Mouse (Mus musculus): ENCODE data around the gene Lgi4. TPM values are rescaled to one million over a fixed set of nuclear protein-coding genes. Genes with fewer than 3 reads are reported as not detected.

Lgi4 gene
- total RNA-seq, 4 experiments from 2014 or later = 2.6 to 3.8 (median 3.4) TPM

DNA sequence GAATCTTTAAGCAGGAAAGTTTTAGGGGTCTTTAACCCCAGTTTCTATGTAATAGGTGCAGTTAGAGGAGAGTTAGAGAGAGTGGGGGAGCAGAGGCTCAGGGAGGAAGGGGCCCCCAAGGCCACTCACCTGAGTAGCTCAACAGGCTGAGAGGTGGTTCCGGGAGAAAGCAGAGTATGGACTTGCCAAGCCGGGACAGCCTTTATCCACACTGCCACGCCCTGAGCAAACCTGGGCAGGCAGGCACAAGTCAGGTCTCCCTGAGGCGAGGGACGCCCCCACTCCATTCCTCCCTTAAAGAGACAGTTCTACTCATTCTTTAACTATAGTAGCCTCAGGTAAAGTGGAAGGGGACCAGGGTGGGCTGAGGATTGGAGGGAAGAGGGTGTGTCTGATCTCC is 17.4 kb downstream of the Lgi4 start, which contains the start of gene Fxyd3:
Gene Fxyd3 (minus strand): TSS at position 213 of the 400 bp plus-strand sequence.
- no peak for DNase-seq (ENCODE audit: low spot score)

DNA sequence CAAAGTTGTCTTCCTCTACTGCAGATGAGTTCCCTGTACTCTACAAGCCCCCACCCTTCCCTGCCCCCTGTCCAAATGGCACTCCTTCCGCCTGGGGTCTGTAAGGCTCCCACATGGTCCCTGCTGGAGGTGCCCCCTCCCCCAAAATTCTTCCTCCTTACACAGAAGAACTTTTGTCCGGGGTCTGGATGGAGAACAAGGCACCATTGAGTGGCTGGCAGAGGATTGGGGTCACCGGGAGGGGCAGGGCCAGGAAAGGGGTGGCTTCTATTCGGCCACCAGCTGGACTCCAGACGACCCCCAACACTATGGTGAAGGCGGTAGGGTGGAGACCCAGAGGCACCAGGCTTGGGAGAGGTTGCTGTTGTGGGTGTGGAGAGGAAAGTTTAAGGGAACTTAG is 18.3 kb downstream of the Lgi4 start:
- DNase-seq (ENCODE audit: low spot score) = no peak

DNA sequence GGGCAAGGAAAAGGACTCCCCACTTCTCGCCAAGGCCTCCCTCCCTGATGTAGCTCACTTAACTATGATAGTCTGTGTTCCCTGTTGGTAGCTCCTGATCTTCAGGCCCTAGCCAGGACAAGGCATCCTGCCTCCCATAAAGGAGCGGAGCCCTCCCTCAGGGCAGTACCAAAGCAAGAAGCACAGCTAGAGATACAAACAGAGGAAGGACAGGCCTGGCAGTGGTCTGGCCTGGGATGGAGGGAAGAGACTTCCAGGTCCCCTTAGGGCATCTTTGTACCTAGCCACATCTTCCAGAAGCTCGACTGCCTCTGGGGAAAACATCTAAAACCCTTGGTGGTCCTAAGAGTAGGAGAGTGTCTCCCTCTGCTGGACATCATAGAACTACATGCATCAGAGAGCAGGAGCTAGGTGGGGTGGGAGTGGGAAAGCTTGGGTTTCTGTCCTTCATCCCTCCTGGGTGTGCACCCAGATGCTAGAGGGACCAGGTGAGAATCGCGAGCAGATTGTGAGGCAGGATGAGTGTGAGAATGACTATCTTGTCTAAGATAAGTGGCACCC is 18.8 kb downstream of the Lgi4 start:
- peak; percentile 57 for DNase-seq (ENCODE audit: low spot score)

GRCm38 (mm10) chr7:31079670-31080069 is 20.5 kb downstream of the Lgi4 start:
- DNase-seq (ENCODE audit: low spot score) = no peak

DNA sequence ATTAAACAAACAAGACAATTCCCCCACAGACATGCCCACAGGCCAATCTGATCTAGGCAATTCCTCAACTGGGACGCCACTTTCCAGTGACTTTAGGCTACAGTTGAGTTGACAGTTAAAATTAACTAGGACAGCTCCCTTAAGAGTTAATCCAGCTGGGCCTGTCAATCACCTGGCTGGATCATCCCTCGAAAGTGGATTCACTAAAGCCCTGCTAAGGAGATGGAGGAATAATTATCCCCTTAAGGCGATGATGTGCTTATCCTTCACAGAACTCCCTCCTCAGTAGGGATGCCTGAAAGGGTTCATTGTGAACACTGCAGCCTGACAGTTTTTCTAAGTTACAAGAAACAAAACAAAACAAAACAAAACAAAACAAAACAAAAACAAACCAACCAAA is 21.5 kb downstream of the Lgi4 start:
- DNase-seq (ENCODE audit: low spot score) = no peak

DNA sequence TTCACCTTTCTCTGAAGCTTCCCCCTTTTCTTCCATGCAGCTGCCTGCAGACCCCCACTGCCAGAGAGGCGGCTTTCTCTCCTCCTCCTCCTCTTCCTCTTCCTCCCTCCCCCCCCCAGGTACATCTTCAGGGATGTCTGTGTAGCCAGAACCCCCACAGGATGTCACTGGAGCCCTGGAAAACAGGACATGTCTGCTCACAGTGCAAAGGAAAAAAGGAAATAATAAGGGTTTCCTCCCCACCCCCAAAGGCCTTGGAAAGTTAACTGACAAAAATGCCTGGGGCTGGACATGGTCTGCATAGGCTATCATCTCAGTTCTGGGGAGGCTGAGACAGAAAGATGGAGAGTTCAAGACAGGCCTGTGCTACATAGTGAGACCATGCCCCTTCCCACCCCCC is 22.0 kb downstream of the Lgi4 start:
- no peak for DNase-seq (ENCODE audit: low spot score)

DNA sequence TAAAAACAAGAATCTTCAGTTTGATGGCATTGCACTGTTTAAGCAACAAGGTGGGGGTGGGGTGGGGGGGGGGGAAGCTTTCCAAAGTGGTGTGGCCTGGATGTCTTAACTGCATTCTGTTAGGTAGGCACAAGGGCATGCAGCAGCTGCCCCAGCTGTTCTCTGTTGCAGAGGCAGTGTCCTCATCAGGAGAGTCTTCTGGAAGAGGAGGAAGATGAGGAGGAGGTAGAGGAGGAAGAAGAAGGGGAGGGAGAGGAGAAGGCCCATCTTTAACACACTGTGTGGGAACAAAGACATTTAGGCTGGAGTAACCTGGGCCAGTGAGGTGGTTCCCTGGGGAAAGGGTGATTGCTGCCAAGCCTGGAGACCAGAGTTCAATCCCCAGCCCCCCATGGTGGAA is 23.0 kb downstream of the Lgi4 start:
- DNase-seq (ENCODE audit: low spot score) = no peak

- DNase-seq (ENCODE audit: low spot score) = peak; percentile 80
Measured at GRCm38 (mm10) chr7:31082831-31083588, 23.9 kb downstream of the Lgi4 start.

GRCm38 (mm10) chr7:31084140-31084539 is 25.0 kb downstream of the Lgi4 start:
- no peak for DNase-seq (ENCODE audit: low spot score)

- peak; percentile 70 for DNase-seq (ENCODE audit: low spot score)
Measured at GRCm38 (mm10) chr7:31085171-31085570, 26.0 kb downstream of the Lgi4 start.

- no peak for DNase-seq (ENCODE audit: low spot score)
Measured at GRCm38 (mm10) chr7:31086175-31086755, 27.1 kb downstream of the Lgi4 start.

DNA sequence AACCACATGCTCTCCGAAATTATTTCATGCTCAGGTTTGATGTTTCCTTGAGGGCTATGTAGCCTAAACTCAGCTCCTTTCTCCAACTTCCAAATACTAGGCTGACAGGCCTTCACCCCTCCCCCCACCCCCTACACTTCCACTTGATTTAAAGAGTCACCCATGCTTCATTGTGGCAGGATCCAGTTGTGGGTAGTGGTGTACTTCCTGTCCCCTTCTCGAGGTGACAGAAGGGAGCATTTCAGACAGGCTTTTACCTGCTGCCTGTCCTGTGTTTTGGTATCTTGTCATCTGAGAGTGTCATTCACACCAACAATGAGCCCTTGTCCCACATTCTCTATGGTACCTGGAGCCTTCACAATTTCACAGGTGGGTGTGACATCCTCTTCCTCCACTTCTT is 28.1 kb downstream of the Lgi4 start:
- no peak for DNase-seq (ENCODE audit: low spot score)

DNA sequence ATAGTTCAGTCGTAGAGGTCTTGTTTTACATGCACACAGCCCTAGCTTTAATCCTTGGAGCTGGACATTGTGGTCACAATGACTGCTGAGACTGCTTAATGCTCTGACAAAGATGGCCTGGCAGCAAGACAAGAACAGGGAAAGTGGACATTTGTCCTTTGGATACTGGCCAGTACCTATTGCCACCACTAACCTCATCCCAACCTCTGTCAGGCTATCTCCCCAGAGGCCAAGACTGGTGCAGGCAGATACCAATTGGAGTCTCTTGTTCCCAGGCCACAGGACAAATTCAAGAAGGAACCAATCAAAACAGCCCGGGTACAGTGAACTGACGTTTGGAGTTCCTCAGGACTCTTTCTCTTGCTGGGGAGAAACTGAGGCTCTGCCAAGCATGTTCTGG is 29.1 kb downstream of the Lgi4 start:
- no peak for DNase-seq (ENCODE audit: low spot score)

DNA sequence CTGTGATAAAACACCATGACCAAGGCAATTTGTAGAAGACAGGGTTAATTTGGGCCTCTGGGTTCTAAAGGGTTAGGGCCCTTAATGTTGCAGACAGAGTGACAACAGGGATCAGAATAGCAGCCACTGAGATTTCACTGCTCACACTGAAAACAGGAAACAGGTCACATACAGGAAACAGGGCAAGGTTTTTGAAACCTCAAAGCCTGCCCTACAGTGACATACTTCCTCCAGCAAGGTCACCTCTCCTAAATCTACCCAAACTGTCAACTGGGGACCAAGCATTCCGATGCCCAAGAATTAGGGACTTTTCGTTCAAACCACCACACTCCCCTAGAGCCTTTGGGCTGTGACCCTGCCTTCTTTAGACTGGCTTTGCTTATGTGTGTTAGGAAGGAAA is 30.6 kb downstream of the Lgi4 start:
- DNase-seq (ENCODE audit: low spot score) = no peak

DNA sequence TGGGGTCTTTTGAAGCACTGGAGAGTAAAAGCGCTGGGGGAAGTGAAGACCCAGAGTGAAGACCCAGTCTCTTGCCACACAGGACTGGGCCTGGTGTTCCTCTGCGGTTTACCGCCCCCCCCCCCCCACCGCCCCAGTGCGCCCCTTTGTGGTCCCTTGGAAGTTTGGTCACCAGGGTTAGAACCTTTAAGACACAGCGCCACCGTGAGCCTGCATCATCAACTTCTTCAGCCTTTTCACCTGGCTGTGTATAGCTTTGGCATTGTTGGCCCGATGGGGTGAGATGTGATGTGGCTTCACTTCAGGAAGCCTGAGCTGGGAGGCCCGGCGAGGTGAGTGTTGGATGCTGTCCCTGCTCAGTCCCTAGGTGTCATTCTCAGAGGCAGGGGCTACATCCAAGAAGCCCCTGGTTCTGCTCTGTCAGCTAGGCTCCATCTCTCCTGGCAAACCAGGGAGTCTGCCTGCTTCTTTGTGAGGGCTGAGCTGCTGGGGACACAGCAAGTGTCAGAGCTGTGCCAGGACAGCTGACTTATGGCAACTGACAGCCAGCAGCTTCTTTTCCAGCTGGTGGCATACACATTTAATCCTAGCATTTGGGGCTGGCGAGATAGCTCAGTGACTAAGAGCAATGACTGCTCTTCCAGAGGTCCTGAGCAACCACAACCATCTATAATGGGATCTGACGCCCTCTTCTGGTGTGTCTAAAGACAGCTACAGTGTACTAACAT is 35.8 kb downstream of the Lgi4 start:
- no peak for DNase-seq (ENCODE audit: low spot score)

DNA sequence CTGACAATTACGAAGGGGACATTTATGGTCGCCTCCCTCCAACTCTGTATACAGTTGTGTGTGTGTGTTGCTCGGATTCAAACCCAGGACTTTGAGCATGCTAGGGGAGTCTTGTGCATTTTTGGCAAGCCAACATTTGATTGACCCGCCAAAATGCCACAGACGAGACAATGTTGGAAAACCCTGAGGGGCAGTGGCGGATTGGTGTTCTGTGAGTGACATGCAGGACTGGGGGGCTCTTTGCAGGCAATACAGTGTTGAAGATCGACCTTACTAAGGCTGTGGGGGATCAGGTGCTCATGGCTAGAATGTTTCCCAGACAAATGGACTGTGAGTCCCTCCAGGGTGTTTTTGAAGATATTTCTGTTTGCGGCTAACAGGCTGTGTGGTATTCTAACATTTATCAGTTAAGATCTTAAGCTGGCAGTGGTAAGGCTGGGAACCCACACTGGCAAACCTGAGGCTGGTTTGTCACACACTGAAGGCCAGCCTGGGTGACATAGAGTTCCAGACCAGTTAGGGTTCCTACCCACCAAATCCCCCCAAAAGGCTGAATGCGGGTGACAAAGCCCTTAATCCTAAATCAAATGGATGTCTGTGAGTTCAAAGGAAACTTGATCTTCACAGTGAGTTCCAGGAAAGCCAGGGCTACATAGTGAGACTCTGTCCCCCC is 37.9 kb downstream of the Lgi4 start:
- no peak for DNase-seq (ENCODE audit: low spot score)

GRCm38 (mm10) chr7:31097583-31098248 is 38.6 kb downstream of the Lgi4 start:
- DNase-seq (ENCODE audit: low spot score) = peak; percentile 92

GRCm38 (mm10) chr7:31098697-31099611 is 39.8 kb downstream of the Lgi4 start:
- no peak for DNase-seq (ENCODE audit: low spot score)

DNA sequence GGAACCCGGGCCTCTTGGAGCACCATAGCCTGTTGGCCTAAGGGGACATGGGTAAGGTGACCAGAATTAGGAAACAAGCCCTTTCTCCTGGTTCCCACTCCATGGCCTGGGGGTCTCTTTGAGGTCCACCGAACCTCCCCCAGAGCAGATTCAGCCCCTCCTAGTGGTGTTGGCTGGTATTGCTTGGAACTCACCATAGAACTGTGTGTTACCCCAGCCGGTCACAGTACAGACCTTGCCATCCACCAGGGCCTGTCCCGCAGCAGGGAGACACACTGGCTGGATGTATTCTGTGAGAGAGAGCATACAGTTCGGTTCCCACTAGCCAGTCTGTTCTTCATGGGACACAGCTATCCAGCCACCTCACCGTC is 40.5 kb downstream of the Lgi4 start:
- no peak for DNase-seq (ENCODE audit: low spot score)

DNA sequence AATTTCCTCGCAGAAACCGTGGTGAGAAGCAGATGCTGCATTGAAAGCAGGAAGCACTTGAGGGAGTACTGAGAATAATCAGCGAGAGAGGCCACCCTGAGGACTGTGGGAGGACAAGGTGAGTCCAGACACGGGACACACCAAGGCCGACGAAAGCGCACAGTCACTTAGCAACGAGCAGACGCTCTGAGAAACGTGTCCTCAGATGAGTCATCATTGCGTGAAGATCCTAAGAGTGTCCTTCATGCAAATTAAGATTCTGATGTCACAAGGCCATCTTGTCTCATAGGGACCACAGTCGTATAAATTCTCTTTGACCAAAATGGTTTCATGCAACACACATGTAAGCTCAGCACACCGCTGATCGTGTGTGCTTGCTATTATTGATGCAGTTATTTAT is 41.6 kb downstream of the Lgi4 start:
- DNase-seq (ENCODE audit: low spot score) = no peak

Data from heart, adult 8-10 months (tissue).